Mouse (Mus musculus): Measurements from ENCODE around the gene Cep131. TPM values are rescaled to one million over a fixed set of nuclear protein-coding genes. Genes with fewer than 3 reads are reported as not detected.

The Cep131 gene
- polyA plus RNA-seq, 1 experiment from 2014 or later, result 30.4 TPM

GRCm38 (mm10) chr11:120064668-120065040 is 22.0 kb downstream of the Cep131 start:
- no peak for ATAC-seq
- Histone ChIP-seq H3K9ac (ENCODE audit: low read depth, low read length) (no peak overlapping the region), H3K36me3 (ENCODE audit: control insufficient read depth, insufficient read depth, low read length) (peaks cover 14% of the 10 kb centered on the region)

GRCm38 (mm10) chr11:120064006-120064667 is 22.5 kb downstream of the Cep131 start:
- Histone ChIP-seq H3K4me3 (ENCODE audit: low read depth, low read length) (no peak overlapping the region), H3K36me3 (ENCODE audit: control insufficient read depth, insufficient read depth, low read length) (peaks cover 11% of the 10 kb centered on the region), H3K27me3 (ENCODE audit: control insufficient read depth, insufficient read depth, low read depth, low read length) (no peaks in the 10 kb centered on the region), H3K4me2 (ENCODE audit: low read length) (no peak overlapping the region), H3K27ac (ENCODE audit: low read length) (no peak overlapping the region), H3K4me1 (ENCODE audit: control insufficient read depth, insufficient read depth, low read length) (no peaks in the 10 kb centered on the region), H3K9ac (ENCODE audit: low read depth, low read length) (no peak overlapping the region), H3K9me3 (replicated peaks; ENCODE audit: control insufficient read depth, low read length, poor library complexity, severe bottlenecking) (no peaks in the 10 kb centered on the region)
- no peak for ATAC-seq
- WGBS, result 91% methylated on average over 13 of the region's 13 CpGs

More at GRCm38 (mm10) chr11:120064668-120065040, 22.0 kb downstream of the Cep131 start:
- Histone ChIP-seq H3K27ac (ENCODE audit: low read length) (no peak overlapping the region), H3K27me3 (ENCODE audit: control insufficient read depth, insufficient read depth, low read depth, low read length) (no peaks in the 10 kb centered on the region), H3K4me1 (ENCODE audit: control insufficient read depth, insufficient read depth, low read length) (no peaks in the 10 kb centered on the region), H3K9me3 (replicated peaks; ENCODE audit: control insufficient read depth, low read length, poor library complexity, severe bottlenecking) (no peaks in the 10 kb centered on the region), H3K4me3 (ENCODE audit: low read depth, low read length) (no peak overlapping the region), H3K4me2 (ENCODE audit: low read length) (no peak overlapping the region)
- 87% methylated on average over 11 of the region's 11 CpGs for WGBS

- Histone ChIP-seq H3K9me3 (replicated peaks; ENCODE audit: control insufficient read depth, low read length, poor library complexity, severe bottlenecking) (no peaks in the 10 kb centered on the region), H3K27me3 (ENCODE audit: control insufficient read depth, insufficient read depth, low read depth, low read length) (no peaks in the 10 kb centered on the region), H3K4me1 (ENCODE audit: control insufficient read depth, insufficient read depth, low read length) (no peaks in the 10 kb centered on the region), H3K27ac (ENCODE audit: low read length) (no peak overlapping the region), H3K36me3 (ENCODE audit: control insufficient read depth, insufficient read depth, low read length) (peaks cover 11% of the 10 kb centered on the region), H3K9ac (ENCODE audit: low read depth, low read length) (no peak overlapping the region), H3K4me3 (ENCODE audit: low read depth, low read length) (no peak overlapping the region), H3K4me2 (ENCODE audit: low read length) (no peak overlapping the region)
- no peak for ATAC-seq
- 87% methylated on average over 5 of the region's 5 CpGs for WGBS
Measured at GRCm38 (mm10) chr11:120063326-120063725, 23.3 kb downstream of the Cep131 start.

GRCm38 (mm10) chr11:120060634-120061033 is 26.0 kb downstream of the Cep131 start:
- no peak overlapping the region for H3K27ac ChIP-seq (ENCODE audit: low read length)
- WGBS, result 83% methylated on average over 8 of the region's 8 CpGs
- H3K9me3 ChIP-seq (replicated peaks; ENCODE audit: control insufficient read depth, low read length, poor library complexity, severe bottlenecking), result 0 out of 2 replicates have a peak, but pooled peaks cover 2% of the 10 kb centered on the region
- H3K9ac ChIP-seq (ENCODE audit: low read depth, low read length), result no peak overlapping the region
- no peaks in the 10 kb centered on the region for H3K4me1 ChIP-seq (ENCODE audit: control insufficient read depth, insufficient read depth, low read length)
- H3K4me2 ChIP-seq (ENCODE audit: low read length), result no peak overlapping the region
- H3K4me3 ChIP-seq (ENCODE audit: low read depth, low read length), result no peak overlapping the region
- no peak for ATAC-seq
- peaks cover 2% of the 10 kb centered on the region; the same call in 1 of the 2 replicates for H3K36me3 ChIP-seq (ENCODE audit: control insufficient read depth, insufficient read depth, low read length)
- no peaks in the 10 kb centered on the region for H3K27me3 ChIP-seq (ENCODE audit: control insufficient read depth, insufficient read depth, low read depth, low read length)

GRCm38 (mm10) chr11:120055953-120056732 is 30.5 kb downstream of the Cep131 start:
- no peak overlapping the region for H3K4me3 ChIP-seq (ENCODE audit: low read depth, low read length)
- H3K27me3 ChIP-seq (ENCODE audit: control insufficient read depth, insufficient read depth, low read depth, low read length), result no peaks in the 10 kb centered on the region
- 0 out of 2 replicates have a peak, but pooled peaks cover 2% of the 10 kb centered on the region for H3K9me3 ChIP-seq (replicated peaks; ENCODE audit: control insufficient read depth, low read length, poor library complexity, severe bottlenecking)
- no peak for ATAC-seq
- H3K9ac ChIP-seq (ENCODE audit: low read depth, low read length), result no peak overlapping the region
- no peaks in the 10 kb centered on the region for H3K36me3 ChIP-seq (ENCODE audit: control insufficient read depth, insufficient read depth, low read length)
- 81% methylated on average over 12 of the region's 12 CpGs for WGBS
- H3K27ac ChIP-seq (ENCODE audit: low read length), result no peak overlapping the region
- H3K4me1 ChIP-seq (ENCODE audit: control insufficient read depth, insufficient read depth, low read length), result no peaks in the 10 kb centered on the region
- no peak overlapping the region for H3K4me2 ChIP-seq (ENCODE audit: low read length)

- no peak overlapping the region for H3K27ac ChIP-seq (ENCODE audit: low read length)
- H3K4me1 ChIP-seq (ENCODE audit: control insufficient read depth, insufficient read depth, low read length), result peaks cover 4% of the 10 kb centered on the region
- no peak for ATAC-seq
- H3K36me3 ChIP-seq (ENCODE audit: control insufficient read depth, insufficient read depth, low read length), result no peaks in the 10 kb centered on the region
- no peak overlapping the region for H3K4me2 ChIP-seq (ENCODE audit: low read length)
- 82% methylated on average over 4 of the region's 4 CpGs for WGBS
- no peaks in the 10 kb centered on the region for H3K27me3 ChIP-seq (ENCODE audit: control insufficient read depth, insufficient read depth, low read depth, low read length)
- H3K4me3 ChIP-seq (ENCODE audit: low read depth, low read length), result no peak overlapping the region
- 0 out of 2 replicates have a peak, but pooled peaks cover 2% of the 10 kb centered on the region for H3K9me3 ChIP-seq (replicated peaks; ENCODE audit: control insufficient read depth, low read length, poor library complexity, severe bottlenecking)
- no peak overlapping the region for H3K9ac ChIP-seq (ENCODE audit: low read depth, low read length)
Measured at GRCm38 (mm10) chr11:120053846-120054245, 32.8 kb downstream of the Cep131 start.

- Histone ChIP-seq H3K9me3 (replicated peaks; ENCODE audit: control insufficient read depth, low read length, poor library complexity, severe bottlenecking) (no peaks in the 10 kb centered on the region), H3K4me3 (ENCODE audit: low read depth, low read length) (no peak overlapping the region), H3K4me1 (ENCODE audit: control insufficient read depth, insufficient read depth, low read length) (peaks cover 15% of the 10 kb centered on the region), H3K27me3 (ENCODE audit: control insufficient read depth, insufficient read depth, low read depth, low read length) (no peaks in the 10 kb centered on the region), H3K27ac (ENCODE audit: low read length) (no peak overlapping the region), H3K9ac (ENCODE audit: low read depth, low read length) (no peak overlapping the region), H3K36me3 (ENCODE audit: control insufficient read depth, insufficient read depth, low read length) (no peaks in the 10 kb centered on the region), H3K4me2 (ENCODE audit: low read length) (no peak overlapping the region)
- WGBS, result 74% methylated on average over 9 of the region's 9 CpGs
- no peak for ATAC-seq
Measured at GRCm38 (mm10) chr11:120052274-120052673, 34.4 kb downstream of the Cep131 start.

GRCm38 (mm10) chr11:120051124-120051811 is 35.4 kb downstream of the Cep131 start:
- H3K9ac ChIP-seq (ENCODE audit: low read depth, low read length), result no peak overlapping the region
- no peaks in the 10 kb centered on the region for H3K9me3 ChIP-seq (replicated peaks; ENCODE audit: control insufficient read depth, low read length, poor library complexity, severe bottlenecking)
- no peaks in the 10 kb centered on the region for H3K27me3 ChIP-seq (ENCODE audit: control insufficient read depth, insufficient read depth, low read depth, low read length)
- WGBS, result 37% methylated on average over 14 of the region's 14 CpGs
- H3K4me1 ChIP-seq (ENCODE audit: control insufficient read depth, insufficient read depth, low read length), result peaks cover 15% of the 10 kb centered on the region
- H3K36me3 ChIP-seq (ENCODE audit: control insufficient read depth, insufficient read depth, low read length), result no peaks in the 10 kb centered on the region
- no peak overlapping the region for H3K4me2 ChIP-seq (ENCODE audit: low read length)
- no peak for ATAC-seq
- H3K27ac ChIP-seq (ENCODE audit: low read length), result no peak overlapping the region
- H3K4me3 ChIP-seq (ENCODE audit: low read depth, low read length), result no peak overlapping the region
